Mouse (Mus musculus) heart, postnatal 0 days (tissue): ENCODE measurements around the gene Fgf15.

Experiments used
- CTCF ChIP-seq: IDR thresholded peaks from 2 replicates; pipeline ENCODE4 v1.5.1; 2016; ENCODE audit warnings: antibody characterized with exemption, control low read depth, low read depth
- EP300 ChIP-seq: IDR thresholded peaks from 2 replicates; pipeline ENCODE4 v1.6.1; 2016; ENCODE audit warnings: antibody characterized with exemption, low read depth

DNA sequence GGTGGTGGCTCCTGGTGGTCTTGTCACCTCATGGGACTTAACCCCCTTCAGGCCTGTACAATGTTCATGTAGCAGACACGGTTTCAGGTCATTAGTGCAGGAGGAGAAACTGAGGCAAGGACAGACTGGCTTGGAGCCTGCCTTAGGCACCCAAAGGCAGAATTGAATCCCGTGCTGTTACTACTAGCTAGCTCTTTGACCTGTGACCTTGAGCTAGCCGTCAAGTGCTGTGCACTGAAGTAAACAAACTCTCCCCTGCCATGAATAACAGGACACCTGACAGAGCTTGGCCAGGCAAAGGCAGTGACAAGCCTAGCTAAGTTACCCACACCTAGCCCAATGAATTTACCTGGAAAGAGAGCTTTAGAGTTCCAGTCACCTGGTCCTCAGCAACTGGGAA is 41.4 kb upstream of the Fgf15 start:
- TF ChIP-seq EP300 (no peak), CTCF (no peak)
